Mouse (Mus musculus) MEL (cell line): ENCODE measurements around the gene Dnaaf2. TPM values are rescaled to one million over a fixed set of nuclear protein-coding genes. Genes with fewer than 3 reads are reported as not detected.

ENCODE experiments used
- DNase-seq: peaks from one replicate; pipeline ENCODE4 v3.0.0; 2011; ENCODE audit warnings: low read depth, low spot score
- H3K27ac ChIP-seq: 2 replicates; pipeline ENCODE4 v1.5.1; 2012; ENCODE audit warnings: low read depth, mild to moderate bottlenecking, control low read depth, low read length, moderate library complexity; ENCODE audit not compliant: control insufficient read depth
- H3K27me3 ChIP-seq, 2 experiments: fragments of 150-350 bp in 1 of 2; sonication (generic) in 1 of 2; 2 replicates each; pipeline ENCODE4 v1.6.1; 2012; ENCODE audit warnings: low read length in 2 of 2, mild to moderate bottlenecking in 2 of 2, improper control_type of control experiment in 1 of 2, moderate library complexity in 1 of 2; ENCODE audit not compliant: insufficient read depth in 2 of 2, control insufficient read depth in 1 of 2
- H3K36me3 ChIP-seq, 2 experiments: 2 replicates each; pipeline ENCODE4 v1.6.1; 2012 to 2014; ENCODE audit warnings: low read length in 2 of 2, improper control_type of control experiment in 1 of 2, inconsistent platforms in 1 of 2, mild to moderate bottlenecking in 1 of 2; ENCODE audit not compliant: insufficient read depth in 2 of 2, control insufficient read depth in 1 of 2
- H3K4me1 ChIP-seq, 2 experiments: fragments of 150-350 bp in 1 of 2; sonication (generic) in 1 of 2; 2 replicates each; pipeline ENCODE4 v1.6.1; 2012; ENCODE audit warnings: low read length in 2 of 2, improper control_type of control experiment in 1 of 2, mild to moderate bottlenecking in 1 of 2; ENCODE audit not compliant: insufficient read depth in 2 of 2, control insufficient read depth in 1 of 2
- H3K4me3 ChIP-seq, 2 experiments: fragments of 150-350 bp in 1 of 2; sonication (generic) in 1 of 2; 2 replicates each; pipeline ENCODE4 v1.5.1; 2012; ENCODE audit warnings: low read depth in 2 of 2, low read length in 2 of 2, mild to moderate bottlenecking in 2 of 2, moderate library complexity in 2 of 2, control low read depth in 1 of 2, improper control_type of control experiment in 1 of 2; ENCODE audit not compliant: control insufficient read depth in 1 of 2, insufficient read depth in 1 of 2
- H3K79me2 ChIP-seq: 2 replicates; pipeline ENCODE4 v1.6.1; 2012; ENCODE audit warnings: mild to moderate bottlenecking, low read length, moderate library complexity; ENCODE audit not compliant: control insufficient read depth, poor library complexity, insufficient read depth
- H3K9ac ChIP-seq: 2 replicates; pipeline ENCODE4 v1.6.1; 2012; ENCODE audit warnings: low read depth, mild to moderate bottlenecking, control low read depth, low read length, moderate library complexity; ENCODE audit not compliant: control insufficient read depth, poor library complexity, severe bottlenecking
- H3K9me3 ChIP-seq: fragments of 150-350 bp; sonication (generic); replicated peaks from 2 replicates; pipeline ENCODE4 v1.6.1; 2012; ENCODE audit warnings: mild to moderate bottlenecking, low read length, improper control_type of control experiment, moderate library complexity; ENCODE audit not compliant: insufficient read depth
- CTCF ChIP-seq, 3 experiments: IDR thresholded peaks in 2 of 3; conservative IDR thresholded peaks in 1 of 3; 2 replicates each; pipeline ENCODE4 v1.5.1; 2011 to 2012; ENCODE audit warnings: low read length in 3 of 3, low read depth in 2 of 3, mild to moderate bottlenecking in 2 of 3, improper control_type of control experiment in 1 of 3, inconsistent platforms in 1 of 3, mixed read lengths in 1 of 3, moderate library complexity in 1 of 3; ENCODE audit not compliant: control insufficient read depth in 1 of 3, insufficient read depth in 1 of 3, poor library complexity in 1 of 3, severe bottlenecking in 1 of 3
- E2F4 ChIP-seq: IDR thresholded peaks from 2 replicates; pipeline ENCODE4 v1.6.1; 2011; ENCODE audit warnings: low read depth, low read length, improper control_type of control experiment, borderline replicate concordance
- ELF1 ChIP-seq: IDR thresholded peaks from 2 replicates; pipeline ENCODE4 v1.6.1; 2014; ENCODE audit warnings: low read depth, mild to moderate bottlenecking, inconsistent platforms, low read length, improper control_type of control experiment, moderate library complexity
- EP300 ChIP-seq, 2 experiments: IDR thresholded peaks; 2 replicates each; pipeline ENCODE4 v1.6.1; 2011; ENCODE audit warnings: improper control_type of control experiment in 2 of 2, low read length in 2 of 2, low read depth in 1 of 2, mild to moderate bottlenecking in 1 of 2
- GABPA ChIP-seq: IDR thresholded peaks from 2 replicates; pipeline ENCODE4 v1.6.1; 2012; ENCODE audit warnings: low read depth, mild to moderate bottlenecking, inconsistent platforms, low read length, improper control_type of control experiment, moderate library complexity
- GATA1 ChIP-seq: IDR thresholded peaks from 2 replicates; pipeline ENCODE4 v1.6.1; 2011; ENCODE audit warnings: low read depth, low read length, improper control_type of control experiment
- MAFK ChIP-seq: IDR thresholded peaks from 2 replicates; pipeline ENCODE4 v1.6.1; 2011; ENCODE audit warnings: low read depth, mild to moderate bottlenecking, low read length, improper control_type of control experiment, borderline replicate concordance
- MAX ChIP-seq: IDR thresholded peaks from 2 replicates; pipeline ENCODE4 v1.6.1; 2011; ENCODE audit warnings: low read length, improper control_type of control experiment
- MXI1 ChIP-seq: IDR thresholded peaks from 2 replicates; pipeline ENCODE4 v1.6.1; 2011; ENCODE audit warnings: mild to moderate bottlenecking, low read depth, low read length, improper control_type of control experiment
- POLR2AphosphoS2 ChIP-seq: IDR thresholded peaks from 2 replicates; pipeline ENCODE4 v1.6.1; 2011; ENCODE audit warnings: low read length, improper control_type of control experiment
- RAD21 ChIP-seq: IDR thresholded peaks from 2 replicates; pipeline ENCODE4 v1.6.1; 2011; ENCODE audit warnings: mild to moderate bottlenecking, low read depth, low read length, improper control_type of control experiment
- SIN3A ChIP-seq: IDR thresholded peaks from 2 replicates; pipeline ENCODE4 v1.6.1; 2012; ENCODE audit warnings: low read length, improper control_type of control experiment, inconsistent platforms
- SMC3 ChIP-seq: IDR thresholded peaks from 2 replicates; pipeline ENCODE4 v1.6.1; 2011; ENCODE audit warnings: low read depth, low read length, improper control_type of control experiment
- TAL1 ChIP-seq: IDR thresholded peaks from 2 replicates; pipeline ENCODE4 v1.6.1; 2012; ENCODE audit warnings: mild to moderate bottlenecking, inconsistent platforms, low read length, moderate library complexity, mixed read lengths
- USF2 ChIP-seq, 2 experiments: IDR thresholded peaks; 2 replicates each; pipeline ENCODE4 v1.6.1; 2011 to 2012; ENCODE audit warnings: improper control_type of control experiment in 2 of 2, low read length in 2 of 2, borderline replicate concordance in 1 of 2, inconsistent platforms in 1 of 2, low read depth in 1 of 2, mild to moderate bottlenecking in 1 of 2; ENCODE audit not compliant: insufficient read depth in 1 of 2
- ZKSCAN1 ChIP-seq: IDR thresholded peaks from 2 replicates; pipeline ENCODE4 v1.6.1; 2012; ENCODE audit warnings: low read depth, mild to moderate bottlenecking, inconsistent platforms, low read length, improper control_type of control experiment, moderate library complexity
- ZNF384 ChIP-seq: IDR thresholded peaks from 2 replicates; pipeline ENCODE4 v1.6.1; 2012; ENCODE audit warnings: low read depth, mild to moderate bottlenecking, inconsistent platforms, low read length, improper control_type of control experiment
- polyA plus RNA-seq, 2 experiments: library from polyadenylated mRNA; stranded (reverse) in 1 of 2; unstranded in 1 of 2; fragments of >175 nt in 1 of 2; fragments of >200 nt in 1 of 2; gene quantifications; 2 replicates each; pipeline versions ENCODE4 v1.2.1 to v1.2.4; 2012; ENCODE audit warnings: low replicate concordance in 2 of 2, low read depth in 1 of 2; ENCODE audit not compliant: insufficient read length in 2 of 2, insufficient read depth in 1 of 2, missing spikeins in 1 of 2
- total RNA-seq: library from RNA; depleted of rRNA; stranded (reverse); fragments of 300-350 nt; gene quantifications from 2 replicates; pipeline ENCODE4 v1.2.3, GENCODE M21; 2012

Gene Dnaaf2
- total and polyA plus RNA-seq, 3 experiments = 5.5 to 10.1 TPM; not detected in 1

DNA sequence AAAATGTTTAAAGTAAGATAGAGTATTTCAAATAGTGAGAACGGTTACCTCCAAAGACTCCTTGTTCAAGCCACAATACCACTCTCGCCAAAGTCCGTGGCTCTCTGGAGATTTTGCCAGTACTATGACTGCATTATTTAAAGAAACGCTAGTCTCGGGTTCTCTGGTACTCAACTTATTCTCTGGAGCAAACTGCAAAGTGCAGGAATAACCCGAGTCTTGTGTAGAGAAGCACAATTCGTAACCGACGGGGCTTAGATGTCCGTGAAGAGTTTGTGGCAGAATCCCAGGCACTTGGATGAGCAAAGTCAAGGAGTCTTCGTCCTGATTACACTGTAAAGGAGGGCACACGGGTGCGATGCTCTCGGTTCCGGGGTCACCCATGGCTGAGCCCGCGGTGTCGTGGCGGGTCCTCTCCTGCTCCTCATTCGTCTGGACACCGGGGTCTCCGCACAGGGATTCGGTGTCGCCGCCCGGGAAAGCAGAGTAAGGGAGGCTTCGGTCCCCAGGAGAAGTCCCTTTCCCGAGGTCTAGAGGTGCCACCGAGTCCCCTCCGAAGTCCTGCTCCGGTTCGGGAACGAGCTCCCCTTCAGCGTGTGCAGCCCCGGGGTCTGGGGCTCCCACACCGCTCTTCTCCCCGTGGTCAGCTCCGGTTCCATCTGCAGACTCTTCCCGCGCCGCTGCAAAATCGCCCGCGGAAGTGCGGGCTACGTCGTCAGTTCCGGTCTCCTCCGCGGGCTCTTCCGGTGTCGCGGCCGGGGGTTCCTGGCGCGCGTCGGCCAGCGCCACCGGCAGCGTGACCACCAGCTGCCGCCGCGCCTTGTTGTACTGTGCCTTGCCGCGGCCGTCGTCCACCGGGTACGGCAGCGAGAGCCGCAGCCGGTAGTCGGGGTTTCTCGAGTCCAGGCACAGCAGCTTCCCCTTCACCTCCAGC lies 1.5 kb downstream of the Dnaaf2 start, which contains the start of gene Gm49383 (continued):
- peak; percentile 81; the same call in 1 of the 2 replicates for TF ChIP-seq E2F4
- no peak for TF ChIP-seq SMC3
- peak; percentile 77 for TF ChIP-seq POLR2AphosphoS2
- TF ChIP-seq CTCF (IDR thresholded peaks at IDR 0.05 in 2 of 3, conservative IDR thresholded peaks at IDR 0.05 in 1 of 3; ENCODE audit: control insufficient read depth in 1 of 3, insufficient read depth in 1 of 3, low read depth in 2 of 3, low read length in 3 of 3, poor library complexity in 1 of 3, severe bottlenecking in 1 of 3) = no peak
- TF ChIP-seq ZNF384 = no peak
- no peak for TF ChIP-seq ZKSCAN1
- peak; percentile 82 for TF ChIP-seq SIN3A
- no peak for TF ChIP-seq USF2 (IDR thresholded peaks at IDR 0.05; ENCODE audit: borderline replicate concordance in 1 of 2, insufficient read depth in 1 of 2, low read depth in 1 of 2, low read length in 2 of 2)
- no peak for TF ChIP-seq TAL1
- TF ChIP-seq MAX = peak; percentile 67
- TF ChIP-seq MXI1 = peak; percentile 67
- peak; percentile 89 for TF ChIP-seq ELF1
- 0 out of 4 replicates have a peak, but pooled peaks of 1 of the 2 experiments have one; percentile 7 for TF ChIP-seq EP300 (IDR thresholded peaks at IDR 0.05; ENCODE audit: low read depth in 1 of 2, low read length in 2 of 2)
- no peak for TF ChIP-seq MAFK
- no peak for TF ChIP-seq RAD21

GRCm38 (mm10) chr12:69192637-69193036 lies 5.6 kb downstream of the Dnaaf2 start:
- Histone ChIP-seq H3K9me3 (no peaks in the 10 kb centered on the region), H3K4me3 (no peak overlapping the region), H3K4me1 (peaks cover 2 to 5% of the 10 kb centered on the region in 2 experiments), H3K9ac (no peak overlapping the region), H3K27ac (no peak overlapping the region), H3K79me2 (peaks cover 38% of the 10 kb centered on the region), H3K36me3 (peaks cover 6 to 9% of the 10 kb centered on the region in 2 experiments), H3K27me3 (no peaks in the 10 kb centered on the region)
- TF ChIP-seq ZKSCAN1 = no peak
- TF ChIP-seq RAD21 = no peak
- no peak for TF ChIP-seq MAX
- TF ChIP-seq E2F4 = no peak
- no peak for TF ChIP-seq GABPA
- TF ChIP-seq MXI1 = no peak
- no peak for TF ChIP-seq SMC3
- TF ChIP-seq GATA1 = no peak
- no peak for TF ChIP-seq TAL1
- DNase-seq = no peak
